Mouse (Mus musculus) adrenal gland, postnatal 14 days (tissue): ENCODE measurements around the gene Ednrb. TPM values are rescaled to one million over a fixed set of nuclear protein-coding genes. Genes with fewer than 3 reads are reported as not detected.

ENCODE experiments used
- total RNA-seq: library from RNA; stranded (reverse); gene quantifications from 2 replicates; pipeline ENCODE4 v1.2.3, GENCODE M21; 2021

Ednrb gene
- total RNA-seq, 1 experiment from 2014 or later: 44.5 TPM

Other genes with a start within 250 kb of the Ednrb start
- 2.0 and 3.6 TPM in 2 replicates for gene Slain1, start 194.2 kb downstream of the Ednrb start, total RNA-seq